Mouse (Mus musculus) G1E-ER4 (cell line): ENCODE results near the gene Etv3. TPM values are rescaled to one million over a fixed set of nuclear protein-coding genes. Genes with fewer than 3 reads are reported as not detected.

Source experiments
- GATA1 ChIP-seq: IDR thresholded peaks from one replicate; pipeline ENCODE4 v1.8.0; 2012; ENCODE audit warnings: low read length, inconsistent platforms
- polyA plus RNA-seq: library from polyadenylated mRNA; stranded (reverse); fragments of >175 nt; gene quantifications from 2 replicates; pipeline ENCODE4 v1.2.3, GENCODE M21; 2012

Etv3 gene
- polyA plus RNA-seq, 1 experiment, result 10.6 TPM

GRCm38 (mm10) chr3:87511971-87512765 lies 13.0 kb upstream of the Etv3 start:
- TF ChIP-seq GATA1, result no peak

GRCm38 (mm10) chr3:87515567-87516081 lies 9.6 kb upstream of the Etv3 start:
- peak; percentile 7 for TF ChIP-seq GATA1

GRCm38 (mm10) chr3:87518425-87518824 lies 6.8 kb upstream of the Etv3 start:
- TF ChIP-seq GATA1, result no peak

- no peak for TF ChIP-seq GATA1
Measured at GRCm38 (mm10) chr3:87521126-87521525, 4.1 kb upstream of the Etv3 start.

- TF ChIP-seq GATA1, result no peak
Measured at GRCm38 (mm10) chr3:87521833-87522232, 3.4 kb upstream of the Etv3 start.

- TF ChIP-seq GATA1, result no peak
Measured at GRCm38 (mm10) chr3:87523701-87524100, 1.5 kb upstream of the Etv3 start.

- no peak for TF ChIP-seq GATA1
Measured at GRCm38 (mm10) chr3:87525837-87526570, 797 bp downstream of the Etv3 start.

DNA sequence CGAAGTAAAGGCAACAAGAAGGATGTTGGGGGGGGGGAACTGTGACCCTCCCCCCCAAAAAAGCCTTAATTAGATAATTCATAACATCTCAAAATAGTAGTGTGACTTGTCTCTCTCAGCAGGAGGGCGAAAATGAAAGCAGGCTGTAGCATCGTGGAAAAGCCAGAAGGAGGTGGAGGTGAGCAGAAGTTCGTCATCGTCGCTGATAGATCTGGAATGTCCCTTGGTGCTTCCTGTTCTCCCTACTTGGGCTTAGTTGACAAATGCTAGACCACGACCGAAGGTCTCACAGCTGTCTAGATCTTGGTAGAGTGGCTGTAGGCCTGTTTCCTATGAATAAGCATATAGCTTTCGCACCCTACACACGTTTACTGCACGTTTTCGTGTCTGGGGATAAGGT lies 1.9 kb downstream of the Etv3 start:
- TF ChIP-seq GATA1, result no peak

DNA sequence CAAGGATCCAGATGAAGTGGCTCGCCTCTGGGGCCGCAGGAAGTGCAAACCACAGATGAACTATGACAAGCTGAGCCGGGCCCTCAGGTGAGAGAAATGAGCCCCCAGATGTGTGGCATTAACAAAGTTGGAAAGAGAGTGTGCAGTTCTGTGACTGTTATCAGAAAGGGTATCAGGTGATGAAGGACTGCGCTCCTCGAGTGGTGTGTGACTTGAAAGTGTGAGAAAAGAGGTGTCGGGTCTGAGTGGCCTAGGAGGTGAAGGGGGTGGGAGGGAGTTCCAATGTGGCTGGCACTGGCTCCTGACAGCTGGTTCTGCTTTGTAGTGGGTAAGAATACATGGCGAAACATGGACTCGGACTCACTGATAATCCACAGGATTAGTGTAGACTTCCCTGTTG lies 2.8 kb downstream of the Etv3 start:
- no peak for TF ChIP-seq GATA1

- no peak for TF ChIP-seq GATA1
Measured at GRCm38 (mm10) chr3:87528841-87529240, 3.6 kb downstream of the Etv3 start.

DNA sequence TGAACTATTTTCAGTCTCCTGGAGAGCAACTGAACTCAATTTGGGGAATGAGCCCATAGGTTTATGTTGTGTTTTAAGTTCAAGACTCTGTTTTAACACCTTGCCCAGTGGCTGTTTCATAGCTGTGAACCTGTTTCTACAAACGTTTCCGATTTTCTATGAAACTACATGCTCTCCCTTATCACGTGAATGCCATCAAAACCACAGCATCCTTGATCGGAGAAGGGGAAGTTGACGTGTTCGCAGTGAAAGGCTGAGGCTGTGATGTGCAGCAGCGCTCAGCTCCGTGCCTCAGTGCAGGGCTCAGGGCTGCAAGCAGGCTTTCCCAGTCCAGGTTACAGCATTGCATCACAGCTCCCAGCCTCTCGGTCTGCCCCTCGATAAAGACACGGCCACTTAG lies 4.4 kb downstream of the Etv3 start:
- TF ChIP-seq GATA1, result peak; percentile 37

DNA sequence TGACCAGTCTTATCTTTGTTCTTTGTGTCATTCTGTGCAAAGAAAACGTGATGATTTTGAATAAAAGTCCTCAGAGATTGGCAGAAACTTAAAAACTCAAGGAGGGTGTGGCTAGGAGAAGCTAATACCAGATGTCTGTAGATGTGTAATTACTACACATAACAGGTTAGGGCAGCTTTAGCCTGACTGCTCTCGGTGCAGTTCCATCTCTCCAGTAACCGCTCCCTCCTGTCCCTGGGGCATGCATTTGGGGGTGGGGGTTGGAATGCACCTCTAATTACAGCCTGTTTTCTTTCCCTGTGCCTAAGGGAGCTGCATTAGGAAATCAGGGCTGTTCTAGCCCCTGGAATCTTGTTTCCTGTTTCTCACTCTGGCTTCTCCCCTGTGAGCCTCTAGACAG lies 5.0 kb downstream of the Etv3 start:
- TF ChIP-seq GATA1, result no peak

DNA sequence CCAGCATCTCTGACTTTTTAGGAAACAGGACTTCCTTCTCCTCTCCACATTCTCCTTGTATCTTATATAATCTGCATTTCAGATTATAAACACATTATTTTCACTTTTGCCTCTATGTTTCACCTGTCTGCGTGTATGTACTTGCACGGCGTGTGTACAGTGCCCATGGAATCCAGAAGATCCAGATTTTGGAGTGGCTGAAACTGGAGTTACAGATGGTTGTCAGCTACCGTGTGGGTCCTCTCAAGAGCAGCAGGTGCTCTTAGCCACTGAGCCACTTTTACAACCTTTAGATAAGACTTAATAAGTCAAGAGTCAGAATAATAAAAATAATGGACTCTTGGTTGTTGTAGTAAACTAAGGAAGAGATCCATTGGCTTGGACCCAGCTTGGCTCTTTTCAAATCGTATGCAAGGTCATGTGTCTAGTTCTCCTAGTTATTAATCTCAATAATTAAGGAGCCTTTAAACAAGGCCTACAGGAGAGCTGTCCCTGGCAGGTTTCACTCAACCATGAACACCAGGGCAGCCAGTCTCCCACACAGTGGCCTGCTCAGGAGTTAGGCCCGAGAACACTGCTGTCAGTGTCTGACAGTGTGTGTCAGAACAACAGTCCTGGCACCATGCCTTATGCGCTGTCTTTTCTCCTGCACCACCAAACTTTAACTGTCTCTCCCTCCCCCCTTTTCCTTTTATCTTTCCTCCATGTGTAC lies 8.6 kb downstream of the Etv3 start:
- TF ChIP-seq GATA1, result no peak

- TF ChIP-seq GATA1, result no peak
Measured at GRCm38 (mm10) chr3:87538034-87538433, 12.8 kb downstream of the Etv3 start.

GRCm38 (mm10) chr3:87540028-87540675 lies 14.9 kb downstream of the Etv3 start:
- TF ChIP-seq GATA1, result no peak
